ENCODE assay signal across 13 mouse cellular contexts in genomic region chrX:75082351-75082750, GRCm38 (mm10). TPM values are rescaled to one million over a fixed set of nuclear protein-coding genes. Genes with fewer than 3 reads are reported as not detected.
DNase-seq lines count a peak whose midpoint lies in the region; ATAC-seq and TF ChIP-seq lines count a peak whose summit lies in the region.
"Had no signal": no experiment of that assay in that cellular context is flagged by ENCODE, and none has a peak within 500 bp of the region (broad histone marks: within the 10 kb centered on the region; RNA-seq: fewer than 3 reads in every experiment).

No protein-coding gene starts in this region.

- no peak overlapping the region for H3K4me2 ChIP-seq in lung, embryonic 14.5 days
- H3K4me2 ChIP-seq: forebrain, embryonic 12.5 days; midbrain, embryonic 13.5 days; neural tube, embryonic 15.5 days had no signal

- no peak for ATAC-seq in lung, embryonic 14.5 days (ENCODE audit: insufficient read depth)
- no peak for ATAC-seq in granulocyte monocyte progenitor cell, adult 5-6 weeks (replicated peaks; ENCODE audit: poor library complexity, severe bottlenecking)
- no peak for ATAC-seq in cerebellum, adult (ENCODE audit: insufficient number of reproducible peaks, low FRiP score, low TSS enrichment)
- ATAC-seq: midbrain, embryonic 13.5 days had no signal

- no peak for TF ChIP-seq EP300 in MEL (IDR thresholded peaks at IDR 0.05; ENCODE audit: low read depth in 1 of 2, low read length in 2 of 2)

- 56% methylated on average over 2 of the region's 2 CpGs for whole genome bisulfite sequencing in lung, embryonic 14.5 days

- H3K9ac ChIP-seq in lung, embryonic 14.5 days: no peak overlapping the region
- no peak overlapping the region for H3K9ac ChIP-seq in MEL (ENCODE audit: control insufficient read depth, low read depth, low read length, poor library complexity, severe bottlenecking)
- H3K9ac ChIP-seq: forebrain, embryonic 12.5 days; midbrain, embryonic 13.5 days; neural tube, embryonic 15.5 days had no signal

- H3K9me3 ChIP-seq in lung, embryonic 14.5 days (ENCODE audit: low read depth, low read length): no peaks in the 10 kb centered on the region
- H3K9me3 ChIP-seq in MEL (replicated peaks; ENCODE audit: insufficient read depth, low read length): no peaks in the 10 kb centered on the region
- H3K9me3 ChIP-seq: forebrain, embryonic 12.5 days; midbrain, embryonic 13.5 days; neural tube, embryonic 15.5 days had no signal

- peak; percentile 14 for DNase-seq in embryo, embryonic 10 days (ENCODE audit: low spot score)
- no peak for DNase-seq in embryo, embryonic 9.5 days (ENCODE audit: extremely low spot score)
- DNase-seq in lung, embryonic 14.5 days: no peak
- no peak for DNase-seq in lung, postnatal 25 days (ENCODE audit: low spot score)
- DNase-seq in MEL (ENCODE audit: low read depth, low spot score): no peak
- DNase-seq in lung, postnatal 36 days: peak; percentile 21
- DNase-seq: heart, postnatal 10 days; layer of hippocampus, postnatal 36 days had no signal

- TF ChIP-seq CTCF in lung, embryonic 14.5 days (IDR thresholded peaks at IDR 0.05; ENCODE audit: low read depth): peak; percentile 21; the same call in 1 of the 2 replicates
- peak; percentile 9 to 40 (median 34); a peak in 4 of 6 replicates for TF ChIP-seq CTCF in MEL (IDR thresholded peaks at IDR 0.05 in 2 of 3, conservative IDR thresholded peaks at IDR 0.05 in 1 of 3; ENCODE audit: control insufficient read depth in 1 of 3, insufficient read depth in 1 of 3, low read depth in 2 of 3, low read length in 3 of 3, poor library complexity in 1 of 3, severe bottlenecking in 1 of 3)

- H3K36me3 ChIP-seq in lung, embryonic 14.5 days (ENCODE audit: insufficient read depth): no peaks in the 10 kb centered on the region
- H3K36me3 ChIP-seq in MEL (ENCODE audit: control insufficient read depth in 1 of 2, insufficient read depth in 2 of 2, low read length in 2 of 2): no peaks in the 10 kb centered on the region
- H3K36me3 ChIP-seq: forebrain, embryonic 12.5 days; midbrain, embryonic 13.5 days; neural tube, embryonic 15.5 days had no signal

- no peaks in the 10 kb centered on the region for H3K79me2 ChIP-seq in MEL (ENCODE audit: control insufficient read depth, insufficient read depth, low read length, poor library complexity)

- no peak overlapping the region for H3K27ac ChIP-seq in lung, embryonic 14.5 days (ENCODE audit: low read depth)
- H3K27ac ChIP-seq in MEL (ENCODE audit: control insufficient read depth, low read depth, low read length): no peak overlapping the region
- H3K27ac ChIP-seq: forebrain, embryonic 12.5 days; midbrain, embryonic 13.5 days; neural tube, embryonic 15.5 days had no signal

- H3K4me1 ChIP-seq in lung, embryonic 14.5 days (ENCODE audit: insufficient read depth): no peaks in the 10 kb centered on the region
- no peaks in the 10 kb centered on the region for H3K4me1 ChIP-seq in MEL (ENCODE audit: control insufficient read depth in 1 of 2, insufficient read depth in 2 of 2, low read length in 2 of 2)
- H3K4me1 ChIP-seq: forebrain, embryonic 12.5 days; midbrain, embryonic 13.5 days; neural tube, embryonic 15.5 days had no signal

- no peak overlapping the region for H3K4me3 ChIP-seq in lung, embryonic 14.5 days (ENCODE audit: low read depth, low read length)
- H3K4me3 ChIP-seq in MEL (ENCODE audit: control insufficient read depth in 1 of 2, insufficient read depth in 1 of 2, low read depth in 2 of 2, low read length in 2 of 2): no peak overlapping the region
- H3K4me3 ChIP-seq: forebrain, embryonic 12.5 days; midbrain, embryonic 13.5 days; neural tube, embryonic 15.5 days had no signal

- no peak for TF ChIP-seq POLR2A in MEL (IDR thresholded peaks at IDR 0.05; ENCODE audit: control insufficient read depth in 1 of 2, insufficient read depth in 1 of 2, low read depth in 1 of 2, low read length in 2 of 2, poor library complexity in 1 of 2)

- no peaks in the 10 kb centered on the region for H3K27me3 ChIP-seq in lung, embryonic 14.5 days (ENCODE audit: insufficient read depth, low read length)
- no peaks in the 10 kb centered on the region for H3K27me3 ChIP-seq in MEL (ENCODE audit: control insufficient read depth in 1 of 2, insufficient read depth in 2 of 2, low read length in 2 of 2)
- H3K27me3 ChIP-seq: forebrain, embryonic 12.5 days; midbrain, embryonic 13.5 days; neural tube, embryonic 15.5 days had no signal

- peak; percentile 8 for TF ChIP-seq RAD21 in MEL (IDR thresholded peaks at IDR 0.05; ENCODE audit: low read depth, low read length)

TF ChIP-seq in MEL, 35 proteins besides CTCF, POLR2A, EP300 and RAD21:
- TF ChIP-seq SMC3 (IDR thresholded peaks at IDR 0.05; ENCODE audit: low read depth, low read length) (peak; percentile 35; the same call in 1 of the 2 replicates), CHD2 (IDR thresholded peaks at IDR 0.05; ENCODE audit: low read length) (no peak)

RNA-seq across cellular contexts. Expression of gene Gab3, which starts 2.9 kb away (rescaled TPM):
- 5.9 and 7.1 TPM in 2 replicates for polyA plus RNA-seq in lung, embryonic 14.5 days (2014; fragmentation: Nextera tagmentation; extraction: Ambion mirVana)
- 0.23 and 0.36 TPM in 2 replicates for total RNA-seq in MEL (2012; rRNA removed)
- under 1 TPM in 1 of 2 experiments, not detected in 1; 0.70 TPM for polyA plus RNA-seq in MEL (2012; ENCODE audit: insufficient read depth in 1 of 2, insufficient read length in 2 of 2, low read depth in 1 of 2, low replicate concordance in 2 of 2, missing spikeins in 1 of 2)
- 0.36 and 3.3 TPM in 2 replicates for total RNA-seq in granulocyte monocyte progenitor cell, adult 5-6 weeks (2014; fragmentation: Nextera tagmentation)
- 1.9 and 2.9 TPM in 2 replicates for total RNA-seq in granulocyte monocyte progenitor cell, adult 5-6 weeks (2017)

RNA-seq across cellular contexts. Expression of gene Dkc1, which starts 13.3 kb away (rescaled TPM):
- 175 and 184 TPM in 2 replicates for polyA plus RNA-seq in lung, embryonic 14.5 days (2014; fragmentation: Nextera tagmentation; extraction: Ambion mirVana)
- 192 and 223 TPM in 2 replicates for total RNA-seq in MEL (2012; rRNA removed)
- 100 to 1,000 TPM; 252 to 394 TPM for polyA plus RNA-seq in MEL (2012; ENCODE audit: insufficient read depth in 1 of 2, insufficient read length in 2 of 2, low read depth in 1 of 2, low replicate concordance in 2 of 2, missing spikeins in 1 of 2)
- 174 and 211 TPM in 2 replicates for total RNA-seq in granulocyte monocyte progenitor cell, adult 5-6 weeks (2014; fragmentation: Nextera tagmentation)
- total RNA-seq in granulocyte monocyte progenitor cell, adult 5-6 weeks (2017): 396 and 439 TPM in 2 replicates

RNA-seq across cellular contexts. Expression of gene Mpp1, which starts 48.5 kb away (rescaled TPM):
- polyA plus RNA-seq in lung, embryonic 14.5 days (2014; fragmentation: Nextera tagmentation; extraction: Ambion mirVana): 65.9 and 69.6 TPM in 2 replicates
- 14.3 and 14.7 TPM in 2 replicates for total RNA-seq in MEL (2012; rRNA removed)
- 100 to 1,000 TPM in 1 of 2 experiments, 10 to 100 TPM in 1; 54.1 to 263 TPM for polyA plus RNA-seq in MEL (2012; ENCODE audit: insufficient read depth in 1 of 2, insufficient read length in 2 of 2, low read depth in 1 of 2, low replicate concordance in 2 of 2, missing spikeins in 1 of 2)
- total RNA-seq in granulocyte monocyte progenitor cell, adult 5-6 weeks (2014; fragmentation: Nextera tagmentation): 45.3 and 79.8 TPM in 2 replicates
- total RNA-seq in granulocyte monocyte progenitor cell, adult 5-6 weeks (2017): 57.9 and 59.2 TPM in 2 replicates

Comparison
In these comparisons a context has a peak if more than half of its experiments do, and no peak if none do; other contexts are left out.
1. DNase-seq: peak in embryo, embryonic 10 days (single experiment) and lung, postnatal 36 days (single experiment); none in embryo, embryonic 9.5 days (single experiment), lung, embryonic 14.5 days (single experiment), lung, postnatal 25 days (single experiment) and MEL (single experiment).